Mouse (Mus musculus) left cerebral cortex, postnatal 10 days (tissue): ENCODE data around the gene AL732309.1. TPM values are rescaled to one million over a fixed set of nuclear protein-coding genes. Genes with fewer than 3 reads are reported as not detected.
A peak's percentile ranks its signal among the peaks of the same experiment; 100 is the strongest.

ENCODE experiments used
- DNase-seq, 2 experiments: peaks; one replicate each; pipeline ENCODE4 v3.0.0; 2021 to 2022; ENCODE audit warnings: low spot score in 2 of 2, mixed read lengths in 1 of 2; ENCODE audit errors: extremely low spot score in 1 of 2
- intact Hi-C: fragments of 180-260 bp; cut with DNase I; formaldehyde crosslinking; loops from one replicate; pipeline ENCODE4 v1.15.1; 2025
- total RNA-seq, 2 experiments: library from RNA; stranded (reverse); gene quantifications; 2 replicates each; pipeline ENCODE4 v1.2.3; 2021

The AL732309.1 gene
- 1 to 10 TPM in 1 of 2 experiments, not detected in 1; 2.4 TPM for total RNA-seq

DNA sequence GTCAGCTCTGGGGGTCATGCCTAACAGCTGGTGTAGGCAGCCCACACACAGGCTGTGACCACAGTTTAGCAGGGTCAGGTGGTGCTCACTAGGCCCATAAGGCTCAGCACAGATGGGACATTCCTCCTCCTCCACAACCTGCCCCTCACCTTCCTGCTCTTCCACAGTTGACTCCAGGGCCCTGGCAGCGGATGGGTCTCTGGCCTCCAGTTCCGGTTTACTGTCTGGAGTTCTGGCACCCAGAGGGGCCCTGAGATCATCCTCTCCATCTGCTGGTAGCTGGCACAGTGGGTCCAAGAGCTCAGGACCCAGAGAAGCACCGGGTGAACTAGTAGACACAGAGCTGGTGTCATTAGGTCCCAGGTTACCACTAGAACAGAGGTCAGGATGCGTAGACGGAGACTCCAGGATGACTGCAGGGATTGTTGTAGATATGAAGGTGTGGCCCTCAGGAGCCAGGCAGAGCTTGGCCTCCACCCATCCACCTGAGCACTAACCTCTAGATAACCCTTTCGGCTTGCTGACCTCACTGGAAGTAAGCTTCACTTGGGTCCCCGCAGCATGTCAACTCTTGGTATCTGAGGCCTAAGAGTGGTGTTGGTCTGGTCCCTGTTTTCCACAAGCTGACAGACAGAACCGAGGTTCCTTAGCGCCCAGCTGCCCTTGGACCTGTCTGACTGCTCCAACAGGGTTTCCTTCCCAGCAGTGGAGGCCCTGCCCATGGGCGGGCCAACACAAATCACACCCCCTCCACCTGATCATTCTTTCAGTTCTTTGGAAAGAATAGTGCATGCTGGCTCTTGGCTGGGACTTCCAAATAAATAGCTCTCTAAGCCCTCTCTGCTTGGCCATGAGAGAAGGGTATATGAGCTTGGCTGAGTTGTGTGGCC, at the start of gene AL732309.1:
Gene AL732309.1 (minus strand): TSS at position 681 of the 890 bp plus-strand sequence.
- intact Hi-C loops = no loop called here

DNA sequence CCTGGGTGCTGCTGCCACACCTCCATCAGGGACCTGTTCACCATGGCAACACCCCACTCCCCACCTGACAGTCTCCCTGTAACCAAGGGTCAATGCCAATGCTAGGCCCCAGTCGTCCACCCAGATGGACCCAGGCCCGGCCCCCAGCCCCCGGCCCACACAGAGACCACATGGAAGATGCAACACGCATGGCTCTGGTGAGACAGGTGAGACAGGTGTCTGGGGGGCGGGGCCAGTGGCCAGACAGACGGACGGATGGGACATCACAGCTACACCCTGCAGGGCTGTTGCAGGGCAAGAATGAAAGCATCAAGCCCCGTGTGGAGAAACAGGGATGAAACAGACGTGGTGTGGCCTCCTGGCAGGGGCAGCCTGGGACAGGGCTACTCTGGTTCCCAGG, 47.0 kb upstream of the AL732309.1 start:
- intact Hi-C loops = no loop called here
- DNase-seq = peak in 1 of 2 experiments; percentile 47

More for the DNA sequence above, at the start of gene AL732309.1:
- DNase-seq = no peak

DNA sequence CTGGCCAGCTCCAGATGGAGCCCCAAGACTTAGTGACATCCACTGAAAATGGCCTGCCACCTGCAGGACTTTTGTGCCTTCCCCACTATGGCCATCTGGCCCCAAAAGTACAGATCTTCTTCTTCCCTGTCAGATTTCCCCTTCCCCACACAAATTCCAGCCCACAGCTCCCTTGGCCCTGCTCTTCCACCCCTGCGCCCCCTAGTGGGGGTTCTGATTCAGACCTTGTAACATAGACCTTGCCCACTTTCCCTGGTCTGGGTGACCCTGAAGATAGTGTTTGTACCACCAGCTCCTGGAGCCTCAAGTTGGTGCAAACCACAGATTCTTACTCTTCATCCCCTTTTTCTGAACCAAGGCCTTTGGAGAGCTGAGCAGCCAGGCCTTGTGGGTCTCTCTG, 46.2 kb upstream of the AL732309.1 start:
- DNase-seq = peak in 1 of 2 experiments; percentile 83
- intact Hi-C loops = no loop called here

DNA sequence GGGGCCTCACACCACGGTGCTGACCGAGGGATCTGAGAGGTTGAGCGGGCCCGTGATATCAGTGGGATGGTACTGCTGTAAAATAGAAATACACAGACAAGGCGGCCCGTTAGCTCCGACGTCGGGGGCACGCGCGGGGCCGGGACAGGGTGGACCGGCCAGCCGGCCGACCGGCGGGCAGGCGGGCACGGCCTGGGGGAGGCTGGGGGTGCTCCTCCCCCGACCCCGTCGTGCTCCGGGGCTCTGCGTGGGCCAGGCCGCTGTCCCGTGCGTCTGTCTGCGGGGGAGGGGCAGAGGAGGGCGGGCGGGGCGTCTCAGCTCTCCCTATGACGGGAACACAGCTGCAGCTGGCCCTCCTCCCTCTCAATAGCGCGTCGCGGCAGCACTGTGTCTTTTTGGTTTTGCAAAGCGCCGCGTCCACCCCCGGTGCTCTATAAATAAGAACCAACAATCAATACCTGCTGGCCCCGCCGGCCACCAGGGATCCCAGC, 45.4 kb upstream of the AL732309.1 start:
- DNase-seq = peak in 1 of 2 experiments; percentile 65
- intact Hi-C loops = no loop called here

DNA sequence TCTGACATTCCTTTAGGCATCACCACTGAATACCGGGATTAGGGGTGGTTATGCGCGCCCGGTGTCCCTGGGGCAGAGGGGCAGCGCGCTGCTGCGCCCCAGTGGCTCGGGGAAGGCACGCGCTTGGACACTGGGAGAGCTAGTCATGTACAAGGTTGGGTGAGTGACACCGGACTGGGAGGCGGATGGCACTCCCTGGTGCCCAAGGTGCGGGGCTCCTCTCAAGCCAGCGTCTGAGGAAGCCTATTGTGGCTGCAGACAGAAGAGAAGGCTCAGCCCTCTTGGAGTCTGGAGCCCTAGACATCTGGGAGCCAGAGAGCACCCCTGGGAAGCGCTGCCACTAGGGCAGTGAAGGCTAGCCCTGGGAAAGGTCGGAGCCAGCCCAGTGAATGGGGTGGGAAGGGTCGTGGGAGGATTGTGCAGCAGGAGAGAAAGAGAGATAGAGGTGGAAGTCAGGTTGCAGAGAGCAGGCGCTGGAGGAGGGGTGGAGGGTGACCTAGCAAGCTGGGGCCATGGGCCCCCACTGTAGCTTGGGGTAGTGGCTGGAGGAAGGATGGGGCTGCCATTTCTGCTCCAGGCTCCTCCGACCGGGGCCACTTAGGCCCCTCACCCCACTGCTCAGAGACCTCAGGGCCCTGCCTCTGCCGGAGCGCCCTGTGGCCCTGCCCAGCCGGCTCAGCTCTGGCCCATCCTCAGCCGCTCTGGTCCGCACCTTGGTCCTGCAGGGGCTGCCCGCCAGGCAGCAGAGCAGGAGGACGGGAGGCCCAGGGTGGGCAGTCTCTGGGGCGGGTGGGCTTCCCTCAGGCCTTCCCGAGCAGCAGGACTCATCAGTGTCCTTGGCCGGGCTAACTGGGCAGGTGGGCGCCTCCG, 44.8 kb upstream of the AL732309.1 start:
- DNase-seq = no peak
- intact Hi-C loops = no loop called here

DNA sequence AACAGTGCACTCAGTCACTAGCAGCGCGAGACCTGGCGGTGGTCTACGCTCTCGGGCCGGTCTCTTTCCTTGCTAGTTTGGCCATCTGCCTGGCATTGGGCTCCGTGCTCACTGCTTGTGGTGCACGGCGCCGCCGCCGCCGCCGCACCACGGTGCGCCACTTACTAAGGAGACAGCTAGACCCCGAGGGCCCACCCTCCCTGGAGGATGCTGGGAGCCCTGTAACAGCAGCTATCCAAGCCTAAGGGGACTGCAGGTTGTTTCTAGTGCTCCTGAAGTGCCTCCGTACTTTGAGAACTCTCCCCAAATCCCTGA, 44.1 kb upstream of the AL732309.1 start:
- intact Hi-C loops = no loop called here
- peak in 1 of 2 experiments; percentile 71 for DNase-seq

DNA sequence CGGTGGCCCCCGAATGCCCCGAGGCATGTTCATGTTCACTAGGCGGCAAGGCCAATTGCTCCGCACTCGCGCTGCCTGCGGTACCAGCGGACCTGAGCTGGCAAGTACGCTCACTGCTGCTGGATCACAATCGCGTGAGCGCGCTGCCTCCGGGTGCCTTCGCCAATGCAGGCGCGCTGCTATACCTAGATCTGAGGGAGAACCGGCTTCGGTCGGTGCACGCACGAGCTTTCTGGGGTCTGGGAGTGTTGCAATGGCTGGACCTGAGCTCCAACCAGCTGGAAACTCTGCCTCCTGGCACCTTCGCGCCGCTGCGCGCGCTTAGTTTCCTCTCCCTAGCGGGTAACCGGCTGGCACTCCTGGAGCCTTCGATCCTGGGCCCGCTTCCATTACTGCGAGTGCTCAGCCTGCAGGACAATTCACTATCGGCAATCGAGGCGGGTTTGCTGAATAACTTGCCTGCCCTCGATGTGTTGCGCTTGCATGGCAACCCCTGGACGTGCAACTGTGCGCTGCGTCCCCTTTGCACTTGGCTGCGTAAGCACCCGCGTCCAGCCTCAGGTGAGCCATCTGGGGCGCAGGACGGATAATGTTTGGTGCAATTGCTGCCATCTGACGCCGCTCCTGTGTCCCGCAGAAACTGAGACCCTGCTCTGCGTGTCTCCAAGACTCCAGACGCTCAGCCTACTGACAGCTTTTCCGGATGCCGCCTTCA, 43.6 kb upstream of the AL732309.1 start:
- DNase-seq = peak in 1 of 2 experiments; percentile 67
- intact Hi-C loops = no loop called here

DNA sequence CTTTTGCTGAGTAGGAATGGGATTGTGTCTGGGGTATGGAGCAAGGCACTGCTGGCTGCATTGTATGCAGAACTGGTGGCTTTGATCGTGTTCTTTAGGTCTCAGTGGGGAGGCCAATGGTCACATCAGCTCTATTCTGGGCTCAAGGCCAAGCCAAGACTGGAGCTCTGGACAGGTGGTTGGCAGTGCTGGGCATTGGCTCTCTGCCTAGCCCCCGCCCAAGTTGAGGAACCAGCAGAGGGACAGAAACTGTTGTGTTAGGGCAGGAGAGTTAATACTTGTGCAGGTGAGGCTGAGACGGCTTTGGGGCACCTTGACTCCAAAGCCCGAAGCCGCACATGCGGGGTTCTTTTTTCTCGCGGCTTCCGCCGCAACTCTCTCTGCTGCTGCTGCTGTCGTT, 43.0 kb upstream of the AL732309.1 start, which contains the start of gene Lrrc26:
Gene Lrrc26 (plus strand): TSS at position 265 of the 400 bp plus-strand sequence.
- no peak for DNase-seq
- intact Hi-C loops = no loop called here

DNA sequence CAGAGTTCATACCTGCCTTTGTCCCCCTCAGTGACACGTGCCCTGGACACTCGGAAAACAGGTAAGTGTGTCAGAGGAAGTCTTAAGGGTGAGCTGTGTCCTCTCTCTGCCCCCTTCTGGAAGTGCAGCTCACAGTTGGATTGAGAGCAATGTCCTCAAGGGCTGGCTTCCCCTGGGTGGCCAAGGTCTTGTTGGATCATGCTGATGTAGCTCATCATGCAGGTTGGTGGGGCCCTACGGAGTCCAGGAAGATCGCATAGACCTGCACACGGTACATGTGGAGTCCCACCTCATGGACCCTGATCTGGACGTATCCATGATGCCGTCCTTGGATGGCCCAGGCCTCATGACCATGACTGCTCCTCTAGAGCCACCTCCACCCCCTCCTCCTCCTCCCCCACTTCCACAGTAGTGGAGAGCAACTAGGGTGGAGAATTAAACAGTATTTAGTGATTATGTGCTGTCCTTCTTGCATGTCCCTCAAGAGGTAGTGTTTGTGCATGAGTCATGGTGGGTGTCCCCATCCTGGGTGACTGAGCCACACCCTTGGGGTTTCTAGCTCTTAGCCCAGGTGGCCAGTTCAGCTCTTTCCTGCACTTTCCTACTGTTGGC, 42.2 kb upstream of the AL732309.1 start:
- no peak for DNase-seq
- intact Hi-C loops = no loop called here

DNA sequence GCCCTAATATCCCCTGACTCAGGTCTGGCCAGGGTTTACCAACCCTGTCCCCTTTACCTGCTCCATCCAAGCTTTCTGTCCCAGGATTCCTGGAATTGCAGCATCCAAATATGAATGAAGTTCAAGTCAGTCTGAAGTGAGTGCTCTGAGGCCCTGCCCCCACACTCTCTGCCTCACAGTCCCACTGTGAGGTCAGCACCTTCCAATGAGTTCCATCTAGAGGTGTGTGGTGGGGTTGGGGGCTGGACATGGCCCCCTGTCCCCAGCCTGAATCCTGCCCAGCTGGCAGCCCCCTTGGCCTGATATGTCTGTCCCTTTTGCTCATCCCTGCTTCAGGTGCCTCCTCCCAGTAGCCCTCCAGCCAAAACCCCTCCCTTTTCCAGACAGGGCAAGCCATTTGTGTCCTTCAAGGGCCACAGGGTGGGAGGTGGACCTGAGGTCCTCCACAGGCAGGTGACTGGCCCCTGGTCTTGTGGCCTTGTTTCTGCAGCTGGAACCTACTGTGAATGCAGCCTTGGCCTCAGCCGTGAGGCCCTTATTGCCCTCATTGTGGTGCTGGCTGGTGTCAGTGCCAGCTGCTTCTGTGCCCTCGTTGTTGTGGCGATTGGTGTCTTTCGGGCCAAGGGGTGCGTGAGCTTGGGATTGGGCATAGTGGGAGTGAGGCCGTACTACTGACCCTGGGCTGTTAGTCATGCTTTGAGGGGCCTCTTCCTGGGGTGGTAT, 41.4 kb upstream of the AL732309.1 start, which contains the start of gene Tmem210:
Gene Tmem210 (plus strand): TSS at position 219 of the 723 bp plus-strand sequence.
- no peak for DNase-seq
- intact Hi-C loops = no loop called here

DNA sequence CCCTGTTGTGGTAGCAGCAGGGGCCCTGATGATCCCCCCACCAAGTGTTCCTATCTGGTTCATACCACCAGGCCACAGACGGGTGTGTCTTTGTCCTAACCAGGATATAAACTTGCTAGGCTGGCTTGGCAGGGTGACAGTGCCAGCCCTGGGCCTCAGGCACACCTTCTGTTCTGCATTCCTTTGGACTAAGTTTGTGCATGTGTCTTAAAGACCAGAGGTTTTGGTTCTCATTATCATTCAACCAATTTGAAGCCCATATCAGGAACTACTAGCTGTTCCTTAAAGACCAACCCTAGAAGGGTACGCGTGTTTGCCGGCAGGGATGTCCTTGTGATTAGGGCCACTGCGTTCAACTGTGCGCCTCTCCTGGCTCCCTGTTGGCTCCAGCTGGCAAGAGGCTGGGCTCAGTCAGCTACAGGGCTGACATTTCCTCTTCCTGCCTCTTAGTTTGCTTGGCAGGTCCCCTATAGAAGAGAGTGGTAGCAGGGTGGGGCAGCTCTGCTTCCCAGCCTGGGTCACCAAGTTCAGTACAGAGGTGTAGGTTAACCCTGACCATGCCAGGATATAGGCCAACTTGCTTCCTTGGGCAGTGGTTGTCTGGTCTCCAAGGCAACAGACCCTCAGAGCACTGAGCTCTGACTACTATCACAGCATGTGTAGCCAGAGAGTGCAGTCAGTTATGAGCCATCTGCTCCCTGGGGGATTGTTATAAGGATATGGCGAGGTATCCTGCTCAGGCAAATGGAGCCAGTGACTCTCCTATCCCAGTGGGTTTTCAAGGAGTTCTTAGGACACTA, 40.4 kb upstream of the AL732309.1 start:
- intact Hi-C loops = no loop called here
- no peak for DNase-seq

DNA sequence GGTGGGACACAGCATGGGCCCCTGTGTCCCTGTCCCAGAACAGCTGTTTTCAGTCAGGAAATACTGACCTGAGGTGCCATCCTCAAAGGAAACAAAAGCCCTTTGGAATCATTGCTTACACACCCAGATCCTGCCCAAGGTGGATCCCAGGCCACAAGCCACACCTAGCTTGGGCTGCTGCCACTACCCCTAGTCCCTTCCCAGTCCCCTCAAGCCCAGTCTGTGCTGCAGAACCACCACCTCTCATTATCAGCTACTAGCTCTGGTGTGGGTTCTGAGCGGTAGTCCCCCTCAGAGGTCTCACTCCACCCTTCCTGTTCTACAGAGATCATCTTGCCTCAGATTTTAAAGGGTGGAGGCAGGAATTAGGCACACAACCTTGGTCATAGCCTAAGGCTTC, 39.7 kb upstream of the AL732309.1 start:
- no peak for DNase-seq
- intact Hi-C loops = no loop called here

DNA sequence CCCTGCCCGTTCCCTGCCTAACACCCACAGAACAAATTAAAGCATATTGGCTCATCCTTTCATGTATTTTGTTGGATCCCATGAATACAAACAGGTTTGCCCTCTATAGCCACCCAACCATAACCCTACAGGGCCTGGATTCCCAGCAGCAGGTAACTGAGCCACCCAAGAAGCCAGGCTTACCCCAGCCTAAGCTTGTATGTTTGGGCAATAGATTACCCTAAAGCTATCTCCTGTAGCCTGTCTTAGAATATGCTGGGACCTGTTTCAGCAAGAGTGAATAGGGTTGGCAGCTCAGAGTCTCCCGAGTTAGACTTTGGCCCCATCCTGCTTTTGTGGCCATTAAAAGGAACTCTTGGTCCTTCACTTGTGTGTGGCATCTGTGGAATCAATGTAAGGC, 38.9 kb upstream of the AL732309.1 start:
- no peak for DNase-seq
- intact Hi-C loops = no loop called here

DNA sequence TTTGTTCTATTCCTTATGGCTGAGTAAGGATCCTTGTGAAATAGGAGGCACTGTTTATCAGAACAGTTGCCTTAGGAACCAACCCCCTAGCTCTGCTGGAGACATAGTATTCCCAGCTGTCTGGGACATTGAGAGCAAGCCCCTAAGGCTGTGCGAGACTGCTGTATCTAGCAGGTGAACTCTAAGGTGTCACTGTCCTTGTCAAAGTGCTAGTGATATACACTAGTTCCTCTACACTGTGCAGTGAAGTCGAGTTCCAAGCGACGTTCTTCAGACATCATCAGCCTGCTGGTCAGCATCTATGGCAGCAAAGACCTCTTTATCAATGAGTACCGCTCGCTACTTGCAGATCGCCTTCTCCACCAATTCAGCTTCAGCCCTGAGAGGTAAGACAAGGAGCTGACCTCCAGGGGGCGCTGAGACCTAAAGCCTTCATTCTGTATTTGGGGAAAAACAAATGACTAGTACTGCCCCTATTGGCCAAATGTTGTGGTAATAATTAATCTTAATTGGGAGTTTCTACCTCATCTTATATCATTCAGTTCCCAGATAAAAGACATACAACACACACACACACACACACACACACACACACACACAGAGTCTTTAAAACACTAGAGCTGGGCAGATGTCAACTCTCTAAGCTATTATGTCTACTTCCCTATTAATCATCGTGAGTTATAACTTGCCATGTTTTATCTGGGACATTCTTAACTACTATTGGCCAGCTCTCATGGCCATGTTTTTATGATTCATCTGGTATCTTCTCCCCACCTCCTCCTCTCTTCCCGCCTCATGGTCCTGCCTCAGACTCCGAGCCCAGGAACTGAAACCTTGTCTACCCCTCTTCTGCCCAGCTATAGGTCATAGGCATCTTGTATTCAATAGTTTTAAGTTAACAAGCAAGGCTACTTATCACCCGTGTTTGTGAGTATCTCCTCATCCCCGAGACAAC, 32.5 kb upstream of the AL732309.1 start:
- peak in 1 of 2 experiments; percentile 88 for DNase-seq
- intact Hi-C loops = loop anchor here (5.0 kb wide), 1 partner anchor 48 kb away; no protein-coding TSS in a partner anchor

DNA sequence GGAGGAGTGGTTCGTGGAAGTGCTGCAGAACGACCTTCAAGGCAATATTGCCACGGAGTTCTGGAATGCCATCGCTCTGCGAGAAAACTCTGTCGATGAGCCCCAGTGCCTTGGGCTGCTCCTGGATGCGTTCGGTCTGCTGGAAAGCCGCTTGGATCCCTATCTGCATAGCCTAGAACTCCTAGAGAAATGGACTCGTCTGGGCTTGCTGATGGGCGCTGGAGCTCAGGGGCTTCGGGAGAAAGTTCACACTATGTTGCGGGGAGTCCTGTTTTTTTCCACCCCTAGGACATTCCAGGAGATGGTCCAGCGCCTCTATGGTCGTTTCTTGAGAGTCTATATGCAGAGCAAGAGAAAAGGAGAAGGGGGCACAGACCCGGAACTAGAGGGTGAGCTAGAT, 26.3 kb upstream of the AL732309.1 start:
- no peak for DNase-seq
- intact Hi-C loops = no loop called here

DNA sequence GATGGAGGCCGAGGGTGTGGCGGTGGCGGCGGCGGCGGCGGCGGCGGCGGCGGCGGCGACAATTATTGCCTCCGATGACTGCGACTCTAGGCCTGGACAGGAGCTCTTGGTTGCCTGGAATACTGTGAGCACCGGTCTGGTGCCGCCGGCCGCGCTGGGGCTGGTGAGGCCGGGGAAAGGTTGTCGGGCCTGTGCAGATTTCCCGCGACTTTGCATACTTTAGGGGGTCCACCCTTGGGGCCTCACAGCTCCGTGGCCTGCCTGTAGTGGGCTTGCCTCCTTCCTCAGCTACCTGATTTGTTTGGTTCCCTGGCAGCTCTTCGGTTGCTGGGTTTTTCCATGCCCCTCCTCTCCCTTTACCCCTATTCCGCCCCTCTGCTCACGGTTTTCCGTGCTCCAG, 25.9 kb upstream of the AL732309.1 start:
- DNase-seq = no peak
- intact Hi-C loops = no loop called here
